Mouse (Mus musculus) liver, embryonic 14.5 days (tissue): ENCODE results near the gene Phldb2.

Experiments
- CTCF ChIP-seq: IDR thresholded peaks from 2 replicates; pipeline ENCODE4 v1.5.1; 2016; ENCODE audit warnings: antibody characterized with exemption, low read depth, control low read depth
- EP300 ChIP-seq: IDR thresholded peaks from 2 replicates; pipeline ENCODE4 v1.6.1; 2016; ENCODE audit warnings: antibody characterized with exemption, low read depth

GRCm38 (mm10) chr16:45697996-45698395 lies 255.4 kb downstream of the Phldb2 start:
- TF ChIP-seq EP300: no peak
- TF ChIP-seq CTCF: no peak
